Mouse (Mus musculus): ENCODE measurements around the gene Chn1. TPM values are rescaled to one million over a fixed set of nuclear protein-coding genes. Genes with fewer than 3 reads are reported as not detected.

The Chn1 gene
- polyA plus RNA-seq, 1 experiment from 2014 or later = 15.1 TPM

DNA sequence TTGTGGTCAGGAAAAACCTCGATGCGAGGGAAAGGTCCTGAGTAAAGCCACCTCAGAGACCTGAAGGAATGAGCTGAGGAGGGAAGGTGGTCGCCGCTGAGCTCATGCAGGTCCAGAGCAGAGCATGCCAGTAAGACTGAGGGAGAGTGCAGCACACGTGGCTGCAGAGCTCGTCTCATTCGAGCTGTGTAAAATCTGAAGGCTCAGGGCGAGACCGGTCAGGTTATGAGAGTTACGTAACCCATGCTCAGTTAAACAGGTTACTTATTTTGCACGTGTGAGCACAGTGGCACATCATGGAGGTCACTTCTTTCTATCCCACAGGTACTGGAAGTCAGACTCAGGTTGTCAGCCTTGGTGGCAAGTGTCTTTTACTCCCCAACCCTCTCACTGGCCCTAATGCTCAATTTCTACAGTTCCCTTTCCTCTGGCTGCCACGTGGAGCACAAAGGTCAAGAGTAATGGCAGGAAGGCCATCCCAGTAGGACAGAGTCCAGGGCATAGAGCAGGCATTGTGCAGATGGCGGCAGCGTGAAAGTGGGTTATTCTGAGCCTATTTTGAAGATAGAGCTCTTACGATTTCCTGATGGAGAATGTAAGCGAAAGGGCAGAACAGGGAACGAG, 158.6 kb downstream of the Chn1 start:
- Histone ChIP-seq H3K4me3 (replicated peaks) (no peak overlapping the region), H3K9ac (no peak overlapping the region), H3K4me1 (peaks cover 11% of the 10 kb centered on the region; the same call in 1 of the 2 replicates), H3K9me3 (replicated peaks) (no peaks in the 10 kb centered on the region), H3K27me3 (no peaks in the 10 kb centered on the region), H3K36me3 (peaks cover 9% of the 10 kb centered on the region), H3K4me2 (no peak overlapping the region), H3K27ac (no peak overlapping the region)
- 81% methylated on average over 17 of the region's 17 CpGs for WGBS
- ATAC-seq (replicated peaks; ENCODE audit: low FRiP score) = no peak

DNA sequence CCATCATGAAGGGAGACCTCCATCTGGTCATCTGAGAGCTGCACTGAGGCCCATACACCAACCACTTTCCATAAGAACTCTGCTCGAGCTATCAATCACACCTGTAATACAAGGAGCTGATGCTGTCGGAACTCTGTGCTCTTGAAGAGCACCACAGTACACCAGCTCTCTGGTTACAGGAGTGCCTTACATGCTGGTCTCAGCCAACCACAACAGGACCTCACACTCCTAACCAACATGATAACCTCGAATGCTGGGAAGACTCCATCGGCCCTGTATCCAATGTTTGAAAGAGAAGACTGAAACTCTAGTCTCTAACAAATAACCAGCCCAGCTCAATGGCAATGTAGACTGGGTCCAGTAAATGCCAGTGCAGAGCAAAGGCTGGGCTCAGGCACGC, 159.7 kb downstream of the Chn1 start:
- Histone ChIP-seq H3K9ac (no peak overlapping the region), H3K4me3 (replicated peaks) (no peak overlapping the region), H3K27ac (no peak overlapping the region), H3K27me3 (no peaks in the 10 kb centered on the region), H3K4me2 (no peak overlapping the region), H3K9me3 (replicated peaks) (no peaks in the 10 kb centered on the region), H3K36me3 (peaks cover 9% of the 10 kb centered on the region), H3K4me1 (peaks cover 11% of the 10 kb centered on the region; the same call in 1 of the 2 replicates)
- 74% methylated on average over 5 of the region's 5 CpGs for WGBS
- no peak for ATAC-seq (replicated peaks; ENCODE audit: low FRiP score)

DNA sequence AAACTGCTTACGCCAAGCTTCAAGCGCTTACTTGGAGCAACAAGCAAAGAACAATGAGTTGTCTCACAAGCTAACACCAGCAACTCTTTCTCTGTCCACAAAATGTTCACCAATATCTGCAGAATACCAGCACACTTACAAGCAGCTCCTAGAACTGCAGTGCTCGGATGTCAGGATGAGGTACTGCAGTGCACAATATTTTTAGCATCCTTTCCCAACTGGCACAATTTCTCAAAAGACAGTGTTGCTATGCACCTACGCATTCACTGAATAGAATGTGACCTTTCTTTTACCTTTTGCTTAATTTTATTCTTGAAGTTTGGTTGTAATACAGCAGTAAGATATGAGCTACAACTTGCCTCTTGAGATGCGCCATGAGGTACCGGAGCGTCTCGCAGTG, 160.8 kb downstream of the Chn1 start:
- WGBS = 95% methylated on average over 8 of the region's 8 CpGs
- no peaks in the 10 kb centered on the region for H3K9me3 ChIP-seq (replicated peaks)

DNA sequence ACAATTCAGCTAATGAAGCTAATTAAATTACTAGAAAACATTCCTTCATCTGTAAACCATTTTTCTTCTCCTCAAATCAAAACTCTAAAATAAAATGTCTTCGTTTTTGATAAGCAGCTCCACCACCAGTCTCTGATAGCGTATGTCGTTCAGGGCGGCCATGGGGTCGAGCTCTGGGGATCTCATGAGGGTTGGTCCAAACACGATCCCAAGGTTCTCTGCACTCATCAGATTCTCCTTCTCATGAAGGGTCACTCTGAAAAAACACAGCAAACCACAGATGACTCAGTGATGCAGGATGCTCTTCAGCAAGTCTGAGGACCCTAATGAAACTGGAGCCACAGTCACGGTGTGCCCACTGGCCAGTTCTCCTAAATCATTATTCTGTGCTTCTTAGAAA, 162.2 kb downstream of the Chn1 start:
- Histone ChIP-seq H3K36me3 (peaks cover 9% of the 10 kb centered on the region), H3K9ac (no peak overlapping the region), H3K4me3 (replicated peaks) (no peak overlapping the region), H3K9me3 (replicated peaks) (no peaks in the 10 kb centered on the region), H3K27ac (0 out of 2 replicates have a peak overlapping the region, but pooled peaks have one; percentile 6), H3K4me2 (no peak overlapping the region), H3K27me3 (no peaks in the 10 kb centered on the region), H3K4me1 (peaks cover 9% of the 10 kb centered on the region)
- ATAC-seq (replicated peaks; ENCODE audit: low FRiP score) = no peak
- 72% methylated on average over 7 of the region's 7 CpGs for WGBS

More for the DNA sequence above, 160.8 kb downstream of the Chn1 start:
- no peak overlapping the region for H3K9ac ChIP-seq
- H3K27ac ChIP-seq = no peak overlapping the region
- H3K27me3 ChIP-seq = no peaks in the 10 kb centered on the region
- H3K4me2 ChIP-seq = no peak overlapping the region
- H3K4me1 ChIP-seq = peaks cover 13% of the 10 kb centered on the region; the same call in 1 of the 2 replicates
- ATAC-seq (replicated peaks; ENCODE audit: low FRiP score) = no peak
- no peak overlapping the region for H3K4me3 ChIP-seq (replicated peaks)
- H3K36me3 ChIP-seq = peaks cover 9% of the 10 kb centered on the region

DNA sequence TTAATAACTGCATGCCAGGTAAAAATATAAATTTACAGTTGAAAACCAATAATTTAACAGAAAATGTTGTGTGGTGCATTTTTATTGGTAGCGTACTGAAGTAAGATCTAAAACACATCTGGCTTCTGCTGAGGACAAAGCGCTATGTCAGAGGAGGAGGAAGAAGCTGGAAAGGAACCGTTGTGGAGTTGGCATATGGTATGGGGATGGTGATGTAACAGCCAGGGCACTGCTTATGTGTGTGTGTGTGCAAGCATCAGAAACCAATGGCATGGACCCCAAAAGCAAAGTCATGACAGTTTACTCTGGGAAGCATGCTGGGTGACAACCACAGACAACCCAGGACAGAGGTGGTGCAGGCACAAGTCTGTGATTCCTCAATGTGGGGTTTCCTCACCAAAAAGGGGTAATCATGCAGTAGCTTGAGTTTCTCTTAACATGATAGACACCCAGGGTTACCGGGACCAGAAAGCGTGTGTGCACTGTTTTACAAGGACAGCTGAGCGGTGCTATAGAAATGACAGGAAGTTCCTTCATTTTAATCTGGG, 162.7 kb downstream of the Chn1 start:
- Histone ChIP-seq H3K9ac (no peak overlapping the region), H3K27me3 (no peaks in the 10 kb centered on the region), H3K4me1 (peaks cover 14% of the 10 kb centered on the region), H3K9me3 (replicated peaks) (no peaks in the 10 kb centered on the region), H3K4me3 (replicated peaks) (no peak overlapping the region), H3K4me2 (no peak overlapping the region), H3K36me3 (peaks cover 9% of the 10 kb centered on the region), H3K27ac (no peak overlapping the region)
- 96% methylated on average over 6 of the region's 6 CpGs for WGBS
- ATAC-seq (replicated peaks; ENCODE audit: low FRiP score) = no peak

DNA sequence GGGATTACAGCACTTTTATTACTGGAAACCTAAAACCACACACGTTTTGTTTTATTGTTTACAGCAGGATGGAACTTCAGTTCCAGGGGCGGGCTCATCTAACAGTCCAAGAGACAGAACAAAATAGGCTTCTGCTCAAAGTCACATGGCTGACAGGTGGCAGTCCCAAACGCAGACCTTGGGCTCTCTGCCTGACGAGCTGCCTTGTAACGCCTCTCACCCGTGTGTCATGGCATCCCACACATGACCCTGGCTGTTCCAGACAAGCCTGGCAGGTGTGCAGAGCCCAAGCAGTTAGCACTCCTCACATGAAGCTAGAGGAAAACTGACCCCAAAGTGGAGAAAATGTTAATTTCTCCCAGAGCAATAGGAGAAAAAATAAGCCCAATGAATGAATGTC, 163.3 kb downstream of the Chn1 start:
- no peak for ATAC-seq (replicated peaks; ENCODE audit: low FRiP score)
- H3K4me1 ChIP-seq = peaks cover 20% of the 10 kb centered on the region
- no peaks in the 10 kb centered on the region for H3K9me3 ChIP-seq (replicated peaks)
- H3K27me3 ChIP-seq = no peaks in the 10 kb centered on the region
- WGBS = 44% methylated on average over 6 of the region's 6 CpGs
- H3K27ac ChIP-seq = no peak overlapping the region
- no peak overlapping the region for H3K4me3 ChIP-seq (replicated peaks)
- H3K9ac ChIP-seq = no peak overlapping the region
- peaks cover 9% of the 10 kb centered on the region for H3K36me3 ChIP-seq
- H3K4me2 ChIP-seq = no peak overlapping the region

DNA sequence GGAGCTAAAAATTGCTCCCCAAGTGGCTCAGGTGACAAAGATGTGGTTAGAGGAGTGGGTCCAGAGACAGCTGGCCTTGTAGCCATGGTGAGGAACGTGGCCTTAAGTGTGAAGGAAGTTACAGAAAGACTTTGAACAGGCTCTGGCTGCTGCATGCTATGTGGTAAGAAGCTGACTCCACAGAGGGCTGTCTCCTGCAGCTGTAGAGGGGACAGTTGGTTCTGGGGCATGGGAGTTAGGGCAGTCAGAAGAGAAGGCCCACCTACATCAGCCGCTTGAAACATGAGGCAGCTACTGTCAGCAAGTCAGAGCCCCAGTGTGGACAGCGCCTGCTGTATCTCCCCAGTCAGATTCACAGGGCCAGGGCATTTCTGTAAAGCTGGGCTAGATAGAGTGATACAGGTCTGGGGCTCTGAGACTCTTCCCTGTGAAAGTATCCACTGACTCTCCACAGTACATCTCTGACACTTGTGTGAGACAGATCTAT, 165.4 kb downstream of the Chn1 start:
- Histone ChIP-seq H3K4me2 (no peak overlapping the region), H3K36me3 (peaks cover 9% of the 10 kb centered on the region), H3K27ac (no peak overlapping the region), H3K4me1 (peaks cover 25% of the 10 kb centered on the region), H3K27me3 (no peaks in the 10 kb centered on the region), H3K9ac (no peak overlapping the region), H3K4me3 (replicated peaks) (no peak overlapping the region), H3K9me3 (replicated peaks) (no peaks in the 10 kb centered on the region)
- 84% methylated on average over 3 of the region's 3 CpGs for WGBS
- no peak for ATAC-seq (replicated peaks; ENCODE audit: low FRiP score)

DNA sequence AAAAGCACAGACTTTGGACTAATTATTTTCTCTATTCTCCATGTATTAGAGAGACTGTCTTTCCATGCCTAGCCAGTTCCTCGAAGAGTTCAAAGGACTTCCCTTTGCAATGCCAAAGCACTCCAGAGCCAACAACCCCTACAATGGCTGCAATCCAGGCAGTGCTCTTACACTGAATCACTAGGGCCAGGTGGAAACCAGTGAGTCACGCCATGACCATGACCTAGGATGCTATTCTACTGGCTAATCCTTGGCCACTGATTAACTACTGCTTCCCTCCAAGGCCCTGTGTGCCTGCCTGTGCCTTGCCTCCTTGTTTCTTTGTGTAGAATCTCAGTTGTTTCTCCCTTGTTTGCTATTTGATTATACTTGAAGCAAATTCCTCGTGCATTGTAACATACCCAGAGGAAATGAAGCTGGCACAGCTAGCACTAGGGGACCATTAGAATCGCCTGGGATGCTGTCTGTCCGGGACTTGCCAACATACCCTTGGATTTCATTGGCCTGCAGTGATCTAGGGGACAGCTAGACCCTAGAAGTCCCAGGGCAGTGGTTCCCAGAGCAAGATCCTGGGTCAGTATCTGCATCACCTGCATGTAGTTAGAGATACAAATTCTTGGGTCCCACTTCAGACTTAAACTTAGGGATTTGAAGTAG, 166.0 kb downstream of the Chn1 start:
- Histone ChIP-seq H3K9ac (no peak overlapping the region), H3K27ac (no peak overlapping the region), H3K4me1 (peaks cover 27% of the 10 kb centered on the region), H3K4me3 (replicated peaks) (no peak overlapping the region), H3K9me3 (replicated peaks) (no peaks in the 10 kb centered on the region), H3K4me2 (no peak overlapping the region), H3K36me3 (peaks cover 6% of the 10 kb centered on the region), H3K27me3 (no peaks in the 10 kb centered on the region)
- ATAC-seq (replicated peaks; ENCODE audit: low FRiP score) = peak; percentile 66
- 67% methylated on average over 5 of the region's 5 CpGs for WGBS

DNA sequence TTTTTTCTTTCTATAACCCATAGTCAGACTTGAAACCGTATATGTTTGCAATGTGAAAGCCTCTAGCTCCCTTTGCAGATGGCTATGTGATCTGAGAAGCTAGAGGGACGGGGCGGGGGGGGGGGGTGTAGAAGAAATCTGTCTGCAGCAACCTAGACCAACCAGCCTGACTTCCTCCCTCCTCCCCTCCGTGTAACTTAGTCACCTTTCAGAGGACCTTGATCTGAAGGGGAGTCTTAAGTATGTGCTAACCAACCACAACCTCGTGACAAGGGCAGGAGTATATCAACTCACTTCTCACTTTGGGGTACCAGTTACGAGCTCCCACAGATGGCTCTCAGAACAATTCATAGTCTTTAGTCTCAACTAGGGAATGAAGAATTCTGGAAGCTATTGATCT, 166.8 kb downstream of the Chn1 start:
- H3K9me3 ChIP-seq (replicated peaks) = no peaks in the 10 kb centered on the region
- H3K4me2 ChIP-seq = no peak overlapping the region
- 52% methylated on average over 6 of the region's 6 CpGs for WGBS
- ATAC-seq (replicated peaks; ENCODE audit: low FRiP score) = no peak
- H3K4me3 ChIP-seq (replicated peaks) = no peak overlapping the region
- peaks cover 5% of the 10 kb centered on the region; the same call in 1 of the 2 replicates for H3K36me3 ChIP-seq
- no peak overlapping the region for H3K27ac ChIP-seq
- H3K4me1 ChIP-seq = peaks cover 24% of the 10 kb centered on the region
- no peaks in the 10 kb centered on the region for H3K27me3 ChIP-seq
- no peak overlapping the region for H3K9ac ChIP-seq

DNA sequence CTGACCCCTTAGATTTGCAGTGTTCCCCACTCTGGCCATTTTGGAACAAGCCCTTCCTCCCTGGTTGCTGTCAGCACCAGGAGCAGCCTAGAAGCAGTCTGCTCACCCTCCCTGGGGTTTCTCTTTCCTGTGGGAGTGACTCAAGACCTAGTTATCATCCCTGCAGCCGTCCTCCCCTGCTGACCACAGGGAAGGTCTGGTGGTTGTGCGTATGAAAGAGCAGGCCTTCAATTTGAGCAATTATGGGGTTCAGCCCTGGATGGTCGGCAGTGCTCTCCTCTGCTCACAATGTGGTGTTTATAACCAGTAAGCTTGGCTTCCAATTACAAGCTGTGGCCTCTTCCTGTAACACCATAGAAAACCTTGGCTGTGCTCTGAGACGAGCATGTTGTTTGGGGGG, 167.5 kb downstream of the Chn1 start:
- 24% methylated on average over 4 of the region's 4 CpGs for WGBS
- no peak for ATAC-seq (replicated peaks; ENCODE audit: low FRiP score)

DNA sequence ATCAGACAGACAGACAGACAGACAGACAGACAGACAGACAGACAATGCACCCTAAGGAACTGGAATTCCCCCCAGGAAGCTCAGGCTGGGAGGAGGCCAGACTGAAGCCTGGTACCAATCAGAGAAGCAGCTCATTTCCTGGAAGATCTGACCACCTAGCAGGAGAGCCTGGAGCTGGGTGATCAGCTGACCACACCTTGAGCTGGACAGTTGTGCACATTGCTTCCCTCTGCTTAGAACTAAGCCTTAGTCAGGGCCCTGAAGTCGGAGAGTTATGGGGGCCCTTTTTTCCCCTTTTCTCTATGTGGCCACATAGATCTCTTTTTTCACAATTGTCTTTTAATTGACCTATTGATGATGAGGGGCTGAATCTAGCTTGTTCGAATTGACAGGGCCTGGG, 168.0 kb downstream of the Chn1 start:
- H3K27me3 ChIP-seq = no peaks in the 10 kb centered on the region
- no peak overlapping the region for H3K4me3 ChIP-seq (replicated peaks)
- no peak for ATAC-seq (replicated peaks; ENCODE audit: low FRiP score)
- no peaks in the 10 kb centered on the region for H3K36me3 ChIP-seq
- H3K9me3 ChIP-seq (replicated peaks) = no peaks in the 10 kb centered on the region
- no peak overlapping the region for H3K27ac ChIP-seq
- H3K4me1 ChIP-seq = peaks cover 23% of the 10 kb centered on the region
- WGBS = 35% methylated on average over 2 of the region's 2 CpGs
- H3K4me2 ChIP-seq = no peak overlapping the region
- H3K9ac ChIP-seq = no peak overlapping the region

More for the DNA sequence above, 167.5 kb downstream of the Chn1 start:
- Histone ChIP-seq H3K4me3 (replicated peaks) (no peak overlapping the region), H3K27ac (no peak overlapping the region), H3K4me1 (peaks cover 23% of the 10 kb centered on the region), H3K9ac (no peak overlapping the region), H3K4me2 (no peak overlapping the region), H3K9me3 (replicated peaks) (no peaks in the 10 kb centered on the region), H3K27me3 (no peaks in the 10 kb centered on the region), H3K36me3 (0 out of 2 replicates have a peak, but pooled peaks cover 3% of the 10 kb centered on the region)

DNA sequence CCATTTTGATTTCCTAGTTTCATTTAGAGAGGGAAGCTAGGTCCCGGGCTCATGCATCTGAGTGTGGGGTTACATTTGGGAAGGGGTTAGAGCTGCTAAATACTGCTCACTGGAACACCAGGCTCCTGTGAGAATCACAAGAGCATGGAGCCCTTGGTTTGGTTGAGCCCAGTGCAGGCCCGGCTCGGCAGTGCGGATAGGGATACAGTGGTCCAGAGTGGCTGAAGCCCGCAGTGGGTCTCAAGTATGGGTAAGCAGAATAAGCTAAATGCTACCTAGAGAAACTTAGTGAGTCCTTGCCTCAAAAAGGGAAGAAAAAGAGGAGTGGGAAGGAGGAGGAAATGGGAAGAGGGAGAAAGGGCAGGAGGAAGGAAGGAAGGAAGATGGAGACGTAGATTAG, 168.5 kb downstream of the Chn1 start:
- H3K4me2 ChIP-seq = no peak overlapping the region
- H3K27ac ChIP-seq = no peak overlapping the region
- no peak overlapping the region for H3K9ac ChIP-seq
- no peaks in the 10 kb centered on the region for H3K27me3 ChIP-seq
- no peaks in the 10 kb centered on the region for H3K36me3 ChIP-seq
- 91% methylated on average over 6 of the region's 6 CpGs for WGBS
- no peak for ATAC-seq (replicated peaks; ENCODE audit: low FRiP score)
- peaks cover 23% of the 10 kb centered on the region for H3K4me1 ChIP-seq
- no peak overlapping the region for H3K4me3 ChIP-seq (replicated peaks)
- H3K9me3 ChIP-seq (replicated peaks) = no peaks in the 10 kb centered on the region
